In the genomic region with DNA sequence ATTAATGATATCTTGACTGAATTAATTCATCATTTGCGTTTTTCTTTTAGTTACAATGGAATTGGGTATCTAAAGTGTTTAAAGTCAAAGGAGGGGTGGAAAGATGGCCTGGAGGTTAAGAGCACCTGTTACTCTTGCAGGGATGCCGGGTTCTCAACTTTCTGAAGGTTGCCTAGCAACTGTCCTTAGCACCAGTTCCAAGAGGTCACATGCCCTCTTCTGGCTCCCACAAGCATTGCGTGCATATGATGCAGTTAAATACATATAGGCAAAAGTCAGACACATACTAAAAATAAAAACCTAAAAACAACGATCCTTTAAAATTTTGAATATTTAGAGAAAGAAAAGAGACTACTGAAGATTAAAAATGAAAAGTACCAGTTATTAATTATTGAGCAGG, we compare ENCODE assay signal across 8 mouse cellular contexts. TPM values are rescaled to one million over a fixed set of nuclear protein-coding genes. Genes with fewer than 3 reads are reported as not detected.
DNase-seq lines count a peak whose midpoint lies in the region; ATAC-seq lines count a peak whose summit lies in the region.
"Had no signal": no experiment of that assay in that cellular context is flagged by ENCODE, and none has a peak within 500 bp of the region (broad histone marks: within the 10 kb centered on the region; RNA-seq: fewer than 3 reads in every experiment).

No protein-coding gene starts in this region.

- H3K9ac ChIP-seq in midbrain, embryonic 12.5 days (replicated peaks) = no peak overlapping the region
- no peak overlapping the region for H3K9ac ChIP-seq in midbrain, embryonic 13.5 days (replicated peaks)
- no peak overlapping the region for H3K9ac ChIP-seq in kidney, embryonic 14.5 days (ENCODE audit: low read depth, low read length)
- H3K9ac ChIP-seq in midbrain, embryonic 14.5 days (replicated peaks; ENCODE audit: low read length) = no peak overlapping the region
- H3K9ac ChIP-seq: stomach, embryonic 15.5 days had no signal

- H3K4me3 ChIP-seq in midbrain, embryonic 12.5 days = no peak overlapping the region
- H3K4me3 ChIP-seq in midbrain, embryonic 13.5 days (replicated peaks) = no peak overlapping the region
- no peak overlapping the region for H3K4me3 ChIP-seq in kidney, embryonic 14.5 days (ENCODE audit: low read length)
- H3K4me3 ChIP-seq in midbrain, embryonic 14.5 days (replicated peaks; ENCODE audit: low read depth, low read length) = no peak overlapping the region
- H3K4me3 ChIP-seq: stomach, embryonic 15.5 days had no signal

- peak; percentile 62 to 68 for DNase-seq in cerebellum, postnatal 10 days
- peak; percentile 72 for DNase-seq in midbrain, embryonic 14.5 days
- DNase-seq in right cerebral cortex, postnatal 14 days = no peak
- DNase-seq in left cerebral cortex, adult 9 months (ENCODE audit: low spot score in 2 of 2) = no peak

- no peaks in the 10 kb centered on the region for H3K27me3 ChIP-seq in midbrain, embryonic 12.5 days
- no peaks in the 10 kb centered on the region for H3K27me3 ChIP-seq in midbrain, embryonic 13.5 days
- H3K27me3 ChIP-seq in kidney, embryonic 14.5 days (ENCODE audit: control insufficient read depth, insufficient read depth, low read length) = no peaks in the 10 kb centered on the region
- no peaks in the 10 kb centered on the region for H3K27me3 ChIP-seq in midbrain, embryonic 14.5 days (ENCODE audit: control insufficient read depth, insufficient read depth, low read length)
- H3K27me3 ChIP-seq: stomach, embryonic 15.5 days had no signal

- 53% methylated on average over 4 of the region's 4 CpGs for WGBS in midbrain, embryonic 12.5 days
- 50% methylated on average over 4 of the region's 4 CpGs for WGBS in midbrain, embryonic 13.5 days
- 54% methylated on average over 4 of the region's 4 CpGs for WGBS in kidney, embryonic 14.5 days
- 53% methylated on average over 4 of the region's 4 CpGs for WGBS in midbrain, embryonic 14.5 days

- 0 out of 2 replicates have a peak, but pooled peaks cover 8% of the 10 kb centered on the region for H3K4me1 ChIP-seq in midbrain, embryonic 12.5 days
- peaks cover 28% of the 10 kb centered on the region for H3K4me1 ChIP-seq in midbrain, embryonic 13.5 days (replicated peaks)
- peaks cover 7% of the 10 kb centered on the region; the same call in 1 of the 2 replicates for H3K4me1 ChIP-seq in kidney, embryonic 14.5 days (ENCODE audit: control insufficient read depth, insufficient read depth, low read length)
- peaks cover 15% of the 10 kb centered on the region for H3K4me1 ChIP-seq in midbrain, embryonic 14.5 days (ENCODE audit: control insufficient read depth, insufficient read depth, low read length)
- H3K4me1 ChIP-seq: stomach, embryonic 15.5 days had no signal

- peaks cover 21% of the 10 kb centered on the region for H3K36me3 ChIP-seq in midbrain, embryonic 12.5 days
- peaks cover 16% of the 10 kb centered on the region for H3K36me3 ChIP-seq in midbrain, embryonic 13.5 days
- peaks cover 29% of the 10 kb centered on the region for H3K36me3 ChIP-seq in kidney, embryonic 14.5 days (ENCODE audit: control insufficient read depth, insufficient read depth, low read length)
- H3K36me3 ChIP-seq in midbrain, embryonic 14.5 days (ENCODE audit: control insufficient read depth, insufficient read depth, low read length) = peaks cover 29% of the 10 kb centered on the region

- peak; percentile 63; the same call in 1 of the 2 replicates for ATAC-seq in midbrain, embryonic 12.5 days (ENCODE audit: low FRiP score, low read depth)
- no peak for ATAC-seq in midbrain, embryonic 13.5 days
- ATAC-seq in kidney, embryonic 14.5 days (ENCODE audit: low FRiP score, low TSS enrichment) = peak; percentile 57; the same call in 1 of the 2 replicates
- no peak; the same call in 1 of the 2 replicates for ATAC-seq in midbrain, embryonic 14.5 days (ENCODE audit: low FRiP score, low TSS enrichment)

- H3K9me3 ChIP-seq in midbrain, embryonic 12.5 days = no peaks in the 10 kb centered on the region
- H3K9me3 ChIP-seq in midbrain, embryonic 13.5 days = no peaks in the 10 kb centered on the region
- no peaks in the 10 kb centered on the region for H3K9me3 ChIP-seq in kidney, embryonic 14.5 days (ENCODE audit: control insufficient read depth, low read length)
- no peaks in the 10 kb centered on the region for H3K9me3 ChIP-seq in midbrain, embryonic 14.5 days (ENCODE audit: control insufficient read depth, low read length)
- H3K9me3 ChIP-seq: stomach, embryonic 15.5 days had no signal

- no peak overlapping the region for H3K27ac ChIP-seq in midbrain, embryonic 12.5 days (replicated peaks)
- H3K27ac ChIP-seq in midbrain, embryonic 13.5 days = no peak overlapping the region
- H3K27ac ChIP-seq in kidney, embryonic 14.5 days (ENCODE audit: low read depth, low read length) = no peak overlapping the region
- H3K27ac ChIP-seq in midbrain, embryonic 14.5 days (replicated peaks; ENCODE audit: low read depth, low read length) = no peak overlapping the region
- H3K27ac ChIP-seq: stomach, embryonic 15.5 days had no signal

- H3K4me2 ChIP-seq in midbrain, embryonic 12.5 days (replicated peaks) = no peak overlapping the region
- H3K4me2 ChIP-seq in midbrain, embryonic 13.5 days (replicated peaks) = no peak overlapping the region
- no peak overlapping the region for H3K4me2 ChIP-seq in kidney, embryonic 14.5 days (replicated peaks; ENCODE audit: low read depth, low read length)
- no peak overlapping the region for H3K4me2 ChIP-seq in midbrain, embryonic 14.5 days (ENCODE audit: low read length)
- H3K4me2 ChIP-seq: stomach, embryonic 15.5 days had no signal

RNA-seq across cellular contexts. Expression of gene Akirin2, which starts 10.2 kb away (rescaled TPM):
- 122 and 139 TPM in 2 replicates for polyA plus RNA-seq in midbrain, embryonic 12.5 days (2016; fragmentation: Nextera tagmentation; extraction: Ambion mirVana)
- 81.4 and 101 TPM in 2 replicates for polyA plus RNA-seq in midbrain, embryonic 13.5 days (2015; fragmentation: Nextera tagmentation; extraction: Ambion mirVana)
- polyA plus RNA-seq in kidney, embryonic 14.5 days (2014; fragmentation: Nextera tagmentation; extraction: Ambion mirVana) = 72.4 and 77.2 TPM in 2 replicates
- polyA plus RNA-seq in midbrain, embryonic 14.5 days (2014; fragmentation: Nextera tagmentation; extraction: Ambion mirVana) = 86.8 and 102 TPM in 2 replicates

RNA-seq across cellular contexts. Expression of gene Orc3, which starts 53.8 kb away (rescaled TPM):
- polyA plus RNA-seq in midbrain, embryonic 12.5 days (2016; fragmentation: Nextera tagmentation; extraction: Ambion mirVana) = 110 and 114 TPM in 2 replicates
- polyA plus RNA-seq in midbrain, embryonic 13.5 days (2015; fragmentation: Nextera tagmentation; extraction: Ambion mirVana) = 96.8 and 104 TPM in 2 replicates
- polyA plus RNA-seq in kidney, embryonic 14.5 days (2014; fragmentation: Nextera tagmentation; extraction: Ambion mirVana) = 80.3 and 111 TPM in 2 replicates
- polyA plus RNA-seq in midbrain, embryonic 14.5 days (2014; fragmentation: Nextera tagmentation; extraction: Ambion mirVana) = 95.2 and 118 TPM in 2 replicates

RNA-seq across cellular contexts. Expression of gene Rars2, which starts 53.8 kb away (rescaled TPM):
- 72.9 and 76.7 TPM in 2 replicates for polyA plus RNA-seq in midbrain, embryonic 12.5 days (2016; fragmentation: Nextera tagmentation; extraction: Ambion mirVana)
- polyA plus RNA-seq in midbrain, embryonic 13.5 days (2015; fragmentation: Nextera tagmentation; extraction: Ambion mirVana) = 66.3 and 69.5 TPM in 2 replicates
- 68.9 and 75.5 TPM in 2 replicates for polyA plus RNA-seq in kidney, embryonic 14.5 days (2014; fragmentation: Nextera tagmentation; extraction: Ambion mirVana)
- polyA plus RNA-seq in midbrain, embryonic 14.5 days (2014; fragmentation: Nextera tagmentation; extraction: Ambion mirVana) = 48.2 and 59.5 TPM in 2 replicates

Comparison
In these comparisons a context has a peak if more than half of its experiments do, and no peak if none do; other contexts are left out.
1. ATAC-seq: peak in midbrain, embryonic 12.5 days (single experiment) and kidney, embryonic 14.5 days (single experiment); none in midbrain, embryonic 13.5 days (single experiment) and midbrain, embryonic 14.5 days (single experiment).
2. DNase-seq: peak in cerebellum, postnatal 10 days (2 of 2) and midbrain, embryonic 14.5 days (single experiment); none in right cerebral cortex, postnatal 14 days (single experiment) and left cerebral cortex, adult 9 months (0 of 2).